Mouse (Mus musculus): ENCODE data around the gene Lrrc17.

DNA sequence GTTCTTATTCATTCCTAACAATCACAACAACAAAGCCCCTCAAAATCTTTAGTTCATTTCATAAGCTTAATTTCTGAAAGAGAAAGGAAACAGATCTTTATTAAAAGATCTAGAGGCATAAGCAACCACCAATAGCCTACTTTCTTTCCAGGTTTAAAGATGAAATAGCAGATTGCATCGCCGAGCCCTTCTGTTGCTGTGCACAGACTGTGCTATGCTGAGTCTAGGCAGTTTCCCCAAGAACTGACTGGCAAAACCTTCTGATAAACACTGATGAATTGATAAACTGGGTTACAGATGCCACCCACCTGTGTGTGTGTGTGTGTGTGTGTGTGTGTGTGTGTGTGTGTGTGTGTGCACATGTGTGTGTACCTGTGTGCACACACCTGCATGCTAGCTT, 42.4 kb upstream of the Lrrc17 start:
- TF ChIP-seq EP300 (IDR thresholded peaks at IDR 0.05; ENCODE audit: low read depth) (no peak), CTCF (IDR thresholded peaks at IDR 0.05; ENCODE audit: low read depth) (no peak)

All from liver, postnatal 0 days (tissue).